Mouse (Mus musculus): ENCODE data around the gene Slc6a18.
"Not testable (repeated sequence)": the region's sequence is repeated elsewhere in the genome, so short reads cannot be mapped to it uniquely, and the experiment has no call there.

Gene Slc6a18

GRCm38 (mm10) chr13:73677853-73678252 lies at the start of gene Slc6a18:
Gene Slc6a18 (minus strand): TSS chr13:73678023.
- DNase-seq: no peak

DNA sequence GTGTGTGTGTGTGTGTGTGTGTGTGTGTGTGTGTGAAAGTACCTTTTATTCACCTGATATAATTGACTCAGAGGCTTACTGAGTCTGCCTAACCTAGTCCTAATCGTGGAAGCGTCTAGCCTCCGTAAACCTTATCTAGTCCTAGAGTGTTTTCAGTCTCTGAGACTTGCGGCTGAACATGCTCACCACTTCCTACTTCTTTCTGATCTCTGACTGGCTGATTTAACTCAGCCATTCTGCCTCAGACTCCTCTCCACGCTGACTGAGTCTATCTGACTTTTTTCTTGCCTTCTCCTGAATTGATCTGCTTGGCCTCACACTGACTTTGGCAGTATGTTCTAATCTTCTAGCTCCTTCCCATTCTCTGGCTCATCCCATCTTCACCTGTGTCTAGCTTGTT lies 47.5 kb upstream of the Slc6a18 start:
- no peak for DNase-seq

DNA sequence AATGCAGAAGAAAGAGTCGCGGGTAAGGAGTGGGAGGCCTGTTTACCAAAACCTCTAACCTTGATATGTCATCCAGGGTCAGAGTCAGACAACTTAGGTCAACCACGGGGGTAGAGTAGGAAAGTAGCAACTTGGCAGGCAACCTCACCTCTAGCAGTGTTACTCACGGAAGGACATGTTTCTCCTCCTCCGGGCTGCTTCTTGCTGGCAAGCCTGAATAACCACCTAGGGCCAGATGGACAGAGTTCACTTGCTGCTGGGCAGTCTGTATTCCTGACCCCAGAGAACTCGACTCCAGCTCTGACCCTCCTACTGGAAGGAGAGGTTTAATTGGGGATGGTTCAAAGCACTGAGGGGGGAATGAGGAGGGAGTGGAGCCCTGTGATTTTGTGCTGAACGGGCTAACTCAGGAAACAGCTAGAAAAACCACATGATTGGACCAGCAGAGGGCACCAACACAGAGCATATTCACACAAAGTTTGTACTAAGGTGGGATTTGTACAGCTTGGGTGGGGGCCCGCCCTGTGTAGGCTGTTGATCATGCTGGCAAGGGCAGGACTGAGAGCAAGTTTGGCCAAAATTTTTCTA lies 45.4 kb upstream of the Slc6a18 start:
- DNase-seq: peak; percentile 91

GRCm38 (mm10) chr13:73720241-73720640 lies 42.4 kb upstream of the Slc6a18 start:
- DNase-seq: no peak

DNA sequence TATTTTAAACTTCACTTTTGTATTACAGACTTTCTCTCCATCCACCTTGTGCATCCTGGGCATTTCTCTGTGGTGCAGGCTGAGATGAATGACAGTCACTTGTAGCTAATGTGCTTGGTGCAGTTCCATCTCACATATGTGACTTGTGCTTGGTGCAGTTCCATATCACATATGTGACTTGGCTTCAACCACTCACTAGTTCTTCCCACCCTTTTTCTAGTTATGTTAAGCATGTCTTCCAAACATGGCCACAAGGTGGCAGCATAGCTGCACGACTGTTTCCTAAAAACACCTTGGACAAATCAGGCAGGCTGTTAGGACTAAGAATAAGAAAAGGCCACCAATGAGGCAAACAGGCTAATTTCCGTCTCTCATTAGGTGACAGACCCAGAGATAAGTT lies 40.4 kb upstream of the Slc6a18 start:
- DNase-seq: peak; percentile 95

DNA sequence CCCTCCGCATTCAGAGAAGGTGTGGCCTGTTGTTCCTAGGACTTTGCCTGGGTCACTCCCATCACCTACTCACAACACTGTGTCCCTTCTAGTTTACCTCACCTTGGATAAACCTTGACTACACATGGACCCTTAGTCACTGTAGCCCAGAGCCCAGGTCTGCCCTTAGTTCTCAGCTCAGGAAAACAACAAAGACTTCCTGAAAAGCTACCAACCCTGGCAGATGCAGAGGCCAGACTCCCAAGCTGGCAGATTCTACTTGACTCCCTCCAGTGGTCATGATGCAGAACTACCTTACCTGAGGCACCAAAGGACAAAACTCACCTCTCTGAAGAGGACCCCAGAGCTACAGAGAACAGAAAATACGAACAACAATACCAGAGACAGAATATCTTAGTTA lies 36.2 kb upstream of the Slc6a18 start:
- no peak for DNase-seq

DNA sequence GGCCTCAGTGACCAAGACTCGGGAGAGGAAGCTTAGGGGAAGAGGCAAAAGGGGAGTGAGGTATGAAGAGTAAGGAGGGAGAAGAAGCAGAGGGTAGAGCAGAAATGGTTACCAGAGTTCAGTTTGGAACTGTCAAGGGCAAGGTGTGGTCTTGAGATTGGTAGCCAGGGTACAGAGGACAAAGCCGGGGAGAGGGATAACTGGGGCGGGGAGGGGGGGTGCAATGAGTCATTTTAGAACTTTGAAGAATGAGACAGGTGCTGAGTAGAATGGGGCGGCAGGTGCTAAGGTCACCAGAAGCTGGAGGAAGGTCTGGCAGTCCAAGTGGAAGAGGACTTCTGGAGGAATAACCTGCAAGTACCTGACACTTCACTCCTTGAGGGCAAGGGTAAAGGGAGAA lies 35.4 kb upstream of the Slc6a18 start:
- DNase-seq: no peak

DNA sequence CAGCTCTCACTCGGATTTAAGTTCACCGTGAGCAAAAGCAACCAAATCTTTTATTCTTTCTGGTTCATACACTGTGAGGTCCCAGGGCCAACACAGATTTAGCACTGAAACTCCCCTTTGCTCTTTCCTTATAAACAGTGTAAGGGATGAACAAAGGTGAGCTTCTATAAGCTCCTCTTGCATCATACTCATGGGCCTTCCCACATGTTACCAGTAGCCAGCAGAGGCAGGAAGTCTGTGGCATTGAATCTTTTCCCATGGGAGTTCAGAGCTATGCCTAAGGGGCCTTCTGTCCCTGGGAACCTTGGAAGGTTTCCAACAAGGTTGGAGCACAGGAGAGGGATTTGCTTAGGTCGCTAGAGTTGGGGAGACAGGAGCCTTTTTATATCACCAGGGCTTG lies 34.4 kb upstream of the Slc6a18 start:
- no peak for DNase-seq

DNA sequence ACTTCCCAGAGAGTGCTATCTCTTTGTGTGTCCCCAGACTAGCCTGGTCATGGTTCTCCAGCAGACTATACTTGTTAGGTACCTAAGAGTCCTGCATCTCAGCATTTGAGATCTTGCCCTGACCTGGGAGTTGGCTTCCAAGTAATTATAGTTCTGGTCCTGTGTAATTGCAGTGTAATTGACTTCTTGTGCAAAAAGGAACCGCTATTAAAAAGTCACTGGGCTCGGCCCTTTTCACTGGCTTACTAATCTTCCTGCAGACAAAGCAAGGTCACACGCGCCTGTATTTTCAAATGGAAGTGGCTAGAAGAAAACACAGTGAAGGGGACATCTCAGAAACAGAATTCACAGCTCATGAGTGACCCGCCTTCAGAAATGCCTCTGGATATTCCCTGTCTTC lies 34.0 kb upstream of the Slc6a18 start:
- no peak for DNase-seq

- DNase-seq: no peak
Measured at GRCm38 (mm10) chr13:73711221-73711620, 33.4 kb upstream of the Slc6a18 start.

DNA sequence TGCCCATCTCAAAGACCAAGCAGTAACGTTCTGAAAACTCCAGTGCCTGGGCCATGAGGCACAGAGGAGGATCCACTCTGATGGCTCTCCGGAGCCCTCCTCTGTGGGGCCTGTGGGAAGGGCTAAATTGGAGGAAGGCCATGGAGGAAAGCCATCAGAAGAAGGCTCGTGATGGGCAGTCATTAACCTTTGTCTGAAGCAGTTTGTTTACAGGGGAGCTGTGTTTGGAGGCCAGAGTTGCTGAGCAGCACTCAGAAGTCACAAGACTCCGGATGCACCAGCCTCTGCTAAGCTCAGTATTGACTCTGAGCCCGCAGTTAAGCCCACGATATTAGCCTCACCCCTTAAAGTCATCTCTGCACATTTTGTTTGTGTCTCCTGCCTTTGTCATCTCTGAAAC lies 31.7 kb upstream of the Slc6a18 start:
- no peak for DNase-seq

GRCm38 (mm10) chr13:73704694-73705325 lies 27.0 kb upstream of the Slc6a18 start, which contains the start of gene Slc6a19:
Gene Slc6a19 (minus strand): TSS chr13:73704865.
- DNase-seq: no peak

GRCm38 (mm10) chr13:73703486-73703885 lies 25.7 kb upstream of the Slc6a18 start:
- not testable (repeated sequence) for DNase-seq

DNA sequence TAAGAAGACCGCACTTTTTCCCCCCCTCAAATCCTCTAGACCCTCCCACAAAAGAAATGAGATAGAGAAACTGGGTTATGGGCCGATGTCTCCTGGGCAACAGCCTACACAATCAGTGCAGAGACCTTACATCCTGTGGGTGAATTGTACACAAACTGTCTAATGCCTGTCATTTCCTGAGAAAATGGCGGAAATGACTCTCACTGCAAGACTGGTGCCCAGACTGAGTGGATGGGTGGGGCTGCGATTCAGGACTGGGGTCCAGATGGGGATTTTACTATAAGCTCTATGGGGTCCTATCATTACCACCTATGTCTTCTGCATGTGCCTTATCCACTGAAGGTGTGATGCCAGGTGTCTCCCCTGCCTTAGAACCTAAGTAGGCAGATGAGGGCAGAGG lies 25.0 kb upstream of the Slc6a18 start:
- no peak for DNase-seq

DNA sequence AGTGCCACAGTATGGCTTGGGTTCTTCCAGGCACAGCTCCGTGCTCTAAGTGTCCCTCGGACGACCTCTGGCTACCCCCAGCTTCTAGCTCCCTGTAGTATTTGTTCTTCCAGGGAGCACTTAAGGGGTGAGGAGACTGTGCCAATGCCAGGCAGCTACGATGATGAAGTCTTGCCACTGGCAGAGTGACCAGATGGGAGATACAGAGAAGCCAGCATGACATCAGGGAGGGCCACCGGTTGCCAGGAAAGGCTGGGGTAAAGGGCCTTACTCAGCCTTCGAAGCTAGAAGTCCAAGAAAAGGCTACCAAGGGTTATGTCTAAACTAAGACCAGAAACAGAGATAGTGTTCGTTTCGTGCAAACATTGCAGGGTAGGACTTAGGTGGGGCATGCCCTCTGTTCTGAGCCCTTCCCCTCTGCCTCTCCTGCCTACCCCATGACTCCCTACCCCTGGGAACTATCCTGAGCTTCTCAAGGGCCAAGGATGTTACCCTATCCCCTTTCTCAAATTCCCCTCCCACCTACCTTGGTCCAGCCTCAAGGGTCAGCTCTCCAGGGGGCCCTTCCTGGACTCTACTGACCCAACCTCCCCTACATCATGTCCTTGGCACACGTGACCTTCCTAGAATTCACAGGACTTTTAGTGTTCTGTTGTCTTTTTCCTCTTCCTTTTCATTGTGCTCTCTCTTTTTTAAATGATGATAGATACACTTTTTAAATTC lies 23.5 kb upstream of the Slc6a18 start:
- DNase-seq: no peak

DNA sequence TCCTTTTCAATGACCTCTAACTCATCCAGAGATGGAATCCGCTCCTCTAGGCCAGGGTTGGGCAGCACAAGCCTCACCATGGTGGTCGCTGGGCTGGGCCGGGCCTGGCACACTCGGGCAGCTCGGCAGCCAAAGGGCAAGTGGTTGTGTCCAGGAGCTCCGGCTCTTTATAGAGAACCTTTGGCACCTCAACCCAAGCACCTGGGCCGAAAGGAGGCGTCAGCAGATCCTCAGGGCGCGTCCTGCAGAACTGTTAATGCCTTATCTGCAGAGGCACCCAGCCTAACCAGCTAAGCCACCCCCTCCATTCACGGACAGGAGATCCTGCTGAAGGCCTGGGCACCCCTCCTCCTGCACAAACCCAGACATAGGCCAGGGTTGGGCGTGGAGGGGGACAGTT lies 22.7 kb upstream of the Slc6a18 start:
- DNase-seq: no peak

DNA sequence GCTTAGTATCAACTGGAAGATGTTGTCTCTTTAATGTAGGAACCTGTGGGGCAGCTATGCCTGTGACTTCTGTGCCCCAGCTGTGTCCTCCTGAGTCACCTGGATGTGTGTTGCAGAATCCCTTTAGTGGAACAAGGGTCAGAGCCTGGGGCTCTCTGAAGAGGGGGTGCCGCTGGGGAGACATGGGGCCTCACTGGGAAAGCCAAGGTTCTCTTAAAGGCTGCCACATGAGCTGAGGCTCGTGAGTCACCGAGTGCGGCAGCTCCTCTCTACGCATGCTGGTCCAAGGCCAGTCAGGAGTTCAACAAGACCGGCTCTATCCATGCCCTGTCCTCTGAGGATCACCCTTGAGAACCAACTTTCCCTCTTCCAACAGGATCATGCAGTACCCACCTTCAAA lies 21.9 kb upstream of the Slc6a18 start:
- no peak for DNase-seq

DNA sequence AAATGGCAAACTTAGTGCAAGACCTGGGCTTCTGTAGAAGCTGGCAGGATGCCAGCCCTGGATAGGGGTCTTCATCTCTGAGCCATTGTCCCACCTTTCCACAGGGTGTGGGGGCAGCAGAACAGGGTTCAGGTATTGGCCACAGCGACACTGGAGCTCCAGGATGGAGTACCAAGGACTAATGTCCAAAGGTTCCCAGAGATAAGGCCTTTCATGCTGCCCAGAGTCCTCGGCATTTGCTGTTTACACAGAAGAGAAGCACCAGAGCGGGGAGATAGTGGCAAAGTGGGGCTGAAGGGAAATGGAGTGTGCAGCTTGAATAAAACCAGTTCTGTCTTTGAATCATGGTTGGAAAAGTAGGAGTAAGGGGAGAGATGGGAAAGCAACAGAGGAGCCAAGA lies 18.7 kb upstream of the Slc6a18 start:
- no peak for DNase-seq

GRCm38 (mm10) chr13:73694972-73695371 lies 17.1 kb upstream of the Slc6a18 start:
- DNase-seq: no peak

DNA sequence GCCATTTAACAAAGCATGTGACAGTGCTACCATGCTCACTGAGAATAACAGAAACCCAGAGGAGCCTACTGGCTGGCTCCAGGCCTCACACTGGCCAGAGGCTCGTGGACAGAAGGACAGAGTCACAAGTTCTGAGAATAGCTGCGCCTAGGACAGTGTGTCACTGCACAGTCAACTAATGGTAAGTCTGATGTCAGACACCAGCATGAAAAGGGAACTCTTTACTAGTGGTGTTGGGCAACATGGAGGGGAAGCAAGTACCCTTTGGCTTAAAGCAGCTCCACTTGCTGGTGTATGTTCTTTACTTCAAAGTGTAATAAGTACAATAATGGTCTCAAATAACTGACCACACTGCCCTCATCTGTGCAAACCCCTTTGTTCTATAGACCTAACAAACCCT lies 15.5 kb upstream of the Slc6a18 start:
- DNase-seq: no peak

DNA sequence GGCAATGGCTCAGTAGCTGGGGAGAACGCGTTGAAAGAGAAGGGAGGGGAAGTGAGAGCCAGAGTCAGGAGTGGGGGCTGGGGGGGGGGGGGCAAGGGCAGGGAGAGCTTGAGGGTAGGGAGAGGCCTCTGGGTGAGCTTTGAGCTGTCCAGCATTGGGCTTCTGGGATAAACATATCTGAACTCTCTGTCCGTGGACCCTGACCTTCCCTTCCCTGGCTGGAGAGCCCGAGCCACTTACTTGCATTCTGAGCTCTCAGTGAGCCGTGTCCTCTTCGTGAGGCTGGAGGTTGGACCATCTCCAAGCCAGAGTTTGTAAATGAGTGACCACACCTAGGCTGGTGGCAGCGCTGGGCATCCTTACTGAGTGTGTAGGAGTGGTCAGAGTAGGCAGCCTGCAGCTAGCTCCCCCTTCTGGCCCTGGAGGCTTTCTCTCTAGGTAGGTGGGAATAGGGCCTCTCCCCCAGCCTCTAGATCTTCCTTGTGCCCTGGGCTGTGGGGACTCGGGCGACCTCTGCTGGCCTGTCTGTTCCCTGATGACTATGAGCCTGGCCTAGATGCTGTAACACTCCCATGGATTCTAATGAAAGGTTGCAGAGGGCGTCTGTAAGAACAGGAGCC lies 14.5 kb upstream of the Slc6a18 start:
- no peak for DNase-seq

- no peak for DNase-seq
Measured at GRCm38 (mm10) chr13:73688934-73689333, 11.1 kb upstream of the Slc6a18 start.

- DNase-seq: no peak
Measured at GRCm38 (mm10) chr13:73687601-73688000, 9.8 kb upstream of the Slc6a18 start.

DNA sequence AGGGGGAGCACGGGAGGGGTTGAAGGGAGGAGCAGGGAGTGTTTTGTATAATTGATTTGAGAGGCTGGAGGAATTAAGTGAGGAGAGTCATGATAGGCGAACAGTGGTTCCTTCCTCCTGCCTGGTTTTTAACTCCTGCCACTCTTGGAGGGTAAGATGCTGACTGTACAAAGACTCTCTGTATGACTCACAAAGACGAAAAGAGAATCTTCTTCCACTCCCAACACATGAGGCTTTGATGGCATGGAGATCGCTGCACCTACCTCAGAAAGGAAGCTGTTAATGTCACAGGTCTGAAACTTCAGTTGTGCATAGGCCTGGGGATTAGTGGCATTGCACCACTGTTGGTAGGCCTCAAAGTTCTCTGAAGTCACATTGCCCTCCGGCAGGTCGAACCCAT lies 7.7 kb upstream of the Slc6a18 start:
- DNase-seq: no peak

All from heart, adult 11 months (tissue).